Mouse (Mus musculus): ENCODE measurements at regions not wholly inside any gene's neighbourhood (a gene's known extent, or its start where the extent isn't known, plus 50 kb on each side); places are given as distances from the start of the nearest gene placed in this dataset.

DNA sequence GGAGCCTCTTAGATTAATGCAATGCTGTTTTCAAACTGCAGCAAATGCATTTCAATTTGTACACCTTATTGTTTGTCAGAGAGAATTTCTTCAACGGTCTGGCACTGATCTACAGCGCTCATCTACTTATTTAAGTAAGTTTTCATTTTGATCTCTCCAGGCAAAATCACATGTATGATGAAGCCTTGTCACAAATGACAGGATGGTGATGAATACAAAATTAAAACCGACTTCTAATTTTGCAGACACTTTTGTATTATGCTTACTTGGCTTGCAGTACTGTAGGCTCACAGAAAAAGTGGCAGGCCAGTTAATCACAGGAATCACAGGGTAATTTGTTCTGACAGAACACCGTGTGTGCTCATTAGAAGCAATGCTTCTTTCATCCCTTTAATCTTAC is 406.4 kb downstream of the Gria2 start:
- TF ChIP-seq POLR2A (IDR thresholded peaks at IDR 0.05; ENCODE audit: insufficient read depth, low read depth, low read length) (no peak), CTCF (IDR thresholded peaks at IDR 0.05; ENCODE audit: insufficient read depth, low read depth, low read length) (no peak)

Measured in olfactory bulb, adult 2 months (tissue).